Mouse (Mus musculus) liver, adult 2 months (tissue): Measurements from ENCODE around the gene Fkbp1b.
A peak's percentile ranks its signal among the peaks of the same experiment; 100 is the strongest.

Experiments
- CTCF ChIP-seq: fragments of 200-500 bp; IDR thresholded peaks from 2 replicates; pipeline ENCODE4 v1.5.1; 2011; ENCODE audit warnings: low read depth, low read length, control low read depth
- POLR2A ChIP-seq: fragments of 200-500 bp; IDR thresholded peaks from 2 replicates; pipeline ENCODE4 v1.6.1; 2011; ENCODE audit warnings: low read length, control low read depth; ENCODE audit not compliant: insufficient read depth; ENCODE audit errors: extremely low read depth

DNA sequence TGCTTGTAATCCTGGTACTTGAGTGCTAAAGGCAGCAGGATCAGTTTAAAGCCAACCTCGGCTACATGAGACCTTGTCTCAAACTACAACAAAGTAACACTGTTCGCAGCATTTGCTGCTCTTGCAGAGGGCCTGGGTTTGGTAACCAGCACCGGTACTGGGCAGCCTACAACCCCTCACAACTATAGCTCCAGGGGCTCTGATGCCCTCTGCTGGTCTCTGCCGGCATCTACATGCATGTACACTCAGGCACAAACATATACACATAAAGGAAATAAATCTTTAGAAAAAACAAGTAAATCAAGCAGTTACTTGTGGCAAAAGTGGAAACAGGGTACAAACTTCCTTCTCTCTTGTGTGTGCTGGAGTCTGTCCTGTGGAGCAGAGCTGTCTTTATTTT, 21.3 kb upstream of the Fkbp1b start:
- TF ChIP-seq POLR2A (no peak), CTCF (peak; percentile 44)
